Mouse (Mus musculus): ENCODE measurements around the gene Tbc1d22a. TPM values are rescaled to one million over a fixed set of nuclear protein-coding genes. Genes with fewer than 3 reads are reported as not detected.
"Not testable (repeated sequence)": the region's sequence is repeated elsewhere in the genome, so short reads cannot be mapped to it uniquely, and the experiment has no call there.

Tbc1d22a gene
- polyA plus RNA-seq, 1 experiment = 30.5 TPM

- Histone ChIP-seq H3K4me3 (no peak overlapping the region), H3K27me3 (ENCODE audit: control insufficient read depth, insufficient read depth, insufficient read length) (no peaks in the 10 kb centered on the region), H3K4me2 (ENCODE audit: low read depth) (no peak overlapping the region), H3ac (ENCODE audit: control insufficient read depth, insufficient read length) (no peak overlapping the region), H3K79me2 (ENCODE audit: control insufficient read depth, insufficient read depth) (peaks cover 5% of the 10 kb centered on the region), H3K36me3 (ENCODE audit: control insufficient read depth, insufficient read depth) (no peaks in the 10 kb centered on the region)
- TF ChIP-seq CEBPB (IDR thresholded peaks at IDR 0.05; ENCODE audit: insufficient read depth, poor library complexity, severe bottlenecking) = no peak
- no peak for TF ChIP-seq POLR2AphosphoS2 (IDR thresholded peaks at IDR 0.05; ENCODE audit: insufficient read length, low read depth)
- TF ChIP-seq TCF3 (IDR thresholded peaks at IDR 0.05; ENCODE audit: insufficient read length, low read depth) = no peak
- no peak for TF ChIP-seq MAX (IDR thresholded peaks at IDR 0.05; ENCODE audit: low read depth)
- no peak for TF ChIP-seq USF1 (IDR thresholded peaks at IDR 0.05; ENCODE audit: low read depth)
- TF ChIP-seq TCF12 (IDR thresholded peaks at IDR 0.05; ENCODE audit: insufficient read depth, poor library complexity, severe bottlenecking) = no peak
- TF ChIP-seq MYOG (IDR thresholded peaks at IDR 0.05; ENCODE audit: control insufficient read depth in 1 of 3, insufficient read depth in 1 of 3, insufficient read length in 2 of 3, low read depth in 2 of 3) = no peak
- TF ChIP-seq POLR2A (IDR thresholded peaks at IDR 0.05; ENCODE audit: insufficient read length, low read depth) = no peak
- TF ChIP-seq SRF (IDR thresholded peaks at IDR 0.05; ENCODE audit: control insufficient read depth, insufficient read length, low read depth) = no peak
- TF ChIP-seq E2F4 (IDR thresholded peaks at IDR 0.05; ENCODE audit: insufficient read depth) = no peak
- TF ChIP-seq REST (IDR thresholded peaks at IDR 0.05; ENCODE audit: insufficient read depth, insufficient read length) = no peak
- no peak for TF ChIP-seq MYOD1 (IDR thresholded peaks at IDR 0.05; ENCODE audit: control insufficient read depth in 1 of 3, insufficient read length in 2 of 3, low read depth in 2 of 3)
Observed at GRCm38 (mm10) chr15:86219534-86220228, 5.4 kb downstream of the Tbc1d22a start.

- H3K79me2 ChIP-seq (ENCODE audit: control insufficient read depth, insufficient read depth) = no peaks in the 10 kb centered on the region
- no peak for TF ChIP-seq MYOG (IDR thresholded peaks at IDR 0.05; ENCODE audit: control insufficient read depth in 1 of 3, insufficient read depth in 1 of 3, insufficient read length in 2 of 3, low read depth in 2 of 3)
- TF ChIP-seq REST (IDR thresholded peaks at IDR 0.05; ENCODE audit: insufficient read depth, insufficient read length) = no peak
- no peak for TF ChIP-seq CEBPB (IDR thresholded peaks at IDR 0.05; ENCODE audit: insufficient read depth, poor library complexity, severe bottlenecking)
- TF ChIP-seq E2F4 (IDR thresholded peaks at IDR 0.05; ENCODE audit: insufficient read depth) = no peak
- no peak for TF ChIP-seq TCF12 (IDR thresholded peaks at IDR 0.05; ENCODE audit: insufficient read depth, poor library complexity, severe bottlenecking)
- TF ChIP-seq MYOD1 (IDR thresholded peaks at IDR 0.05; ENCODE audit: control insufficient read depth in 1 of 3, insufficient read length in 2 of 3, low read depth in 2 of 3) = no peak
- TF ChIP-seq USF1 (IDR thresholded peaks at IDR 0.05; ENCODE audit: low read depth) = no peak
- TF ChIP-seq POLR2A (IDR thresholded peaks at IDR 0.05; ENCODE audit: insufficient read length, low read depth) = no peak
- no peak for TF ChIP-seq POLR2AphosphoS2 (IDR thresholded peaks at IDR 0.05; ENCODE audit: insufficient read length, low read depth)
- no peak for TF ChIP-seq SRF (IDR thresholded peaks at IDR 0.05; ENCODE audit: control insufficient read depth, insufficient read length, low read depth)
- TF ChIP-seq TCF3 (IDR thresholded peaks at IDR 0.05; ENCODE audit: insufficient read length, low read depth) = no peak
- no peak for TF ChIP-seq MAX (IDR thresholded peaks at IDR 0.05; ENCODE audit: low read depth)
- H3K4me3 ChIP-seq = no peak overlapping the region
- H3K27me3 ChIP-seq (ENCODE audit: control insufficient read depth, insufficient read depth, insufficient read length) = no peaks in the 10 kb centered on the region
- no peak overlapping the region for H3ac ChIP-seq (ENCODE audit: control insufficient read depth, insufficient read length)
- no peaks in the 10 kb centered on the region for H3K36me3 ChIP-seq (ENCODE audit: control insufficient read depth, insufficient read depth)
- no peak overlapping the region for H3K4me2 ChIP-seq (ENCODE audit: low read depth)
Observed at GRCm38 (mm10) chr15:86220229-86220630, 6.0 kb downstream of the Tbc1d22a start.

- Histone ChIP-seq H3K4me3 (no peak overlapping the region), H3K27me3 (ENCODE audit: control insufficient read depth, insufficient read depth, insufficient read length) (no peaks in the 10 kb centered on the region), H3K79me2 (ENCODE audit: control insufficient read depth, insufficient read depth) (no peaks in the 10 kb centered on the region), H3ac (ENCODE audit: control insufficient read depth, insufficient read length) (no peak overlapping the region), H3K36me3 (ENCODE audit: control insufficient read depth, insufficient read depth) (no peaks in the 10 kb centered on the region), H3K4me2 (ENCODE audit: low read depth) (no peak overlapping the region)
- TF ChIP-seq POLR2A (IDR thresholded peaks at IDR 0.05; ENCODE audit: insufficient read length, low read depth) (no peak), MYOD1 (IDR thresholded peaks at IDR 0.05; ENCODE audit: control insufficient read depth in 1 of 3, insufficient read length in 2 of 3, low read depth in 2 of 3) (peak in 2 of 3 experiments; percentile 32 to 49), POLR2AphosphoS2 (IDR thresholded peaks at IDR 0.05; ENCODE audit: insufficient read length, low read depth) (no peak), MYOG (IDR thresholded peaks at IDR 0.05; ENCODE audit: control insufficient read depth in 1 of 3, insufficient read depth in 1 of 3, insufficient read length in 2 of 3, low read depth in 2 of 3) (peak in 2 of 3 experiments; percentile 33 to 68)
Observed at GRCm38 (mm10) chr15:86220715-86221114, 6.5 kb downstream of the Tbc1d22a start.

- Histone ChIP-seq H3K36me3 (ENCODE audit: control insufficient read depth, insufficient read depth) (no peaks in the 10 kb centered on the region), H3K4me2 (ENCODE audit: low read depth) (no peak overlapping the region), H3K4me3 (no peak overlapping the region), H3K27me3 (ENCODE audit: control insufficient read depth, insufficient read depth, insufficient read length) (no peaks in the 10 kb centered on the region), H3K79me2 (ENCODE audit: control insufficient read depth, insufficient read depth) (no peaks in the 10 kb centered on the region), H3ac (ENCODE audit: control insufficient read depth, insufficient read length) (no peak overlapping the region)
- no peak for TF ChIP-seq MAX (IDR thresholded peaks at IDR 0.05; ENCODE audit: low read depth)
- TF ChIP-seq SRF (IDR thresholded peaks at IDR 0.05; ENCODE audit: control insufficient read depth, insufficient read length, low read depth) = no peak
- no peak for TF ChIP-seq TCF12 (IDR thresholded peaks at IDR 0.05; ENCODE audit: insufficient read depth, poor library complexity, severe bottlenecking)
- no peak for TF ChIP-seq REST (IDR thresholded peaks at IDR 0.05; ENCODE audit: insufficient read depth, insufficient read length)
- TF ChIP-seq CEBPB (IDR thresholded peaks at IDR 0.05; ENCODE audit: insufficient read depth, poor library complexity, severe bottlenecking) = no peak
- no peak for TF ChIP-seq POLR2AphosphoS2 (IDR thresholded peaks at IDR 0.05; ENCODE audit: insufficient read length, low read depth)
- no peak for TF ChIP-seq E2F4 (IDR thresholded peaks at IDR 0.05; ENCODE audit: insufficient read depth)
- TF ChIP-seq POLR2A (IDR thresholded peaks at IDR 0.05; ENCODE audit: insufficient read length, low read depth) = no peak
- no peak for TF ChIP-seq USF1 (IDR thresholded peaks at IDR 0.05; ENCODE audit: low read depth)
- TF ChIP-seq MYOG (IDR thresholded peaks at IDR 0.05; ENCODE audit: control insufficient read depth in 1 of 3, insufficient read depth in 1 of 3, insufficient read length in 2 of 3, low read depth in 2 of 3) = no peak
- no peak for TF ChIP-seq MYOD1 (IDR thresholded peaks at IDR 0.05; ENCODE audit: control insufficient read depth in 1 of 3, insufficient read length in 2 of 3, low read depth in 2 of 3)
- no peak for TF ChIP-seq TCF3 (IDR thresholded peaks at IDR 0.05; ENCODE audit: insufficient read length, low read depth)
Observed at GRCm38 (mm10) chr15:86221369-86221768, 7.1 kb downstream of the Tbc1d22a start.

- not testable (repeated sequence) for H3K79me2 ChIP-seq (ENCODE audit: control insufficient read depth, insufficient read depth); H3K27me3 ChIP-seq (ENCODE audit: control insufficient read depth, insufficient read depth, insufficient read length); H3K4me2 ChIP-seq (ENCODE audit: low read depth); H3K36me3 ChIP-seq (ENCODE audit: control insufficient read depth, insufficient read depth); H3ac ChIP-seq (ENCODE audit: control insufficient read depth, insufficient read length); H3K4me3 ChIP-seq
Observed at GRCm38 (mm10) chr15:86221901-86222300, 7.6 kb downstream of the Tbc1d22a start.
